Mouse (Mus musculus): Measurements from ENCODE around the gene Pik3r5. TPM values are rescaled to one million over a fixed set of nuclear protein-coding genes. Genes with fewer than 3 reads are reported as not detected.

Gene Pik3r5
- total RNA-seq, 1 experiment from 2014 or later = 108 TPM

DNA sequence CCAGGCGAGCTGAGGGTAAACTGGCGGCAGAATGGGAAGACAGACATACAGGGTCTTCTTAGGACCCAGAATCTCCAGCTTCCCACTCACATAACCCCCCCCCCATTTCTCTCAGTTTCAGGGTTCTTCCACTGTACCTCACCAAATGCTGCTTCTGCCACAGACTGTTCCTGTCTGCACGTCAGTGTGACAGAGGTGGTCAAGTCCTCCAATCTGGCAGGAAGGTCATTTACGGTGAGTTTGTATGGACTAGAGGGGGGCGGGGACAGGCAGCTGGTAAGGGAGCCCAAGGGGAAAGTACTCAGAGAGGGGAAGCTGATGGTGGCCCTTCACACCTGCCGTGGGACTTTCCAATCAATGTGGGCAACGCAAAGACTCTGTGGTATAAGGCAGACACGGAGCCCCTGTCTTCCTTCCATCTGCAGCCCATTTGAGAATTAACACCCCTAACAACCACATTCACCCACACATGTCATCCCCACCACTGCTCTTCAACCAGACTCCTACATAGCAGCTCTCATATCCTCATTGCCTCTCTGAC is 113.8 kb downstream of the Pik3r5 start:
- ATAC-seq (ENCODE audit: extremely low read depth, insufficient number of reproducible peaks, low FRiP score, poor library complexity, severe bottlenecking) = no peak

Other genes starting within 250 kb of the Pik3r5 start
- gene Ntn1, start 31.3 kb upstream of the Pik3r5 start, total RNA-seq (2017) = not detected in 2 replicates
- gene Pik3r6, start 70.9 kb downstream of the Pik3r5 start, total RNA-seq (2017) = 28.7 and 31.0 TPM in 2 replicates
- gene Mfsd6l, start 124.1 kb downstream of the Pik3r5 start, total RNA-seq (2017) = 0.74 and 1.4 TPM in 2 replicates
- gene Ccdc42, start 154.9 kb downstream of the Pik3r5 start, total RNA-seq (2017) = not detected in 2 replicates

All from neutrophil, adult 5-6 weeks (primary cell).